Mouse (Mus musculus) frontal cortex, postnatal 14 days (tissue): Measurements from ENCODE around the gene Naa50.

ENCODE experiments used
- DNase-seq, 2 experiments: peaks; one replicate each; pipeline ENCODE4 v3.0.0; 2022; ENCODE audit warnings: low spot score in 2 of 2

Gene Naa50

GRCm38 (mm10) chr16:44199066-44199703 is 59.6 kb downstream of the Naa50 start:
- no peak for DNase-seq

- no peak for DNase-seq
Measured at GRCm38 (mm10) chr16:44200146-44200545, 60.5 kb downstream of the Naa50 start.

GRCm38 (mm10) chr16:44204331-44204730 is 64.7 kb downstream of the Naa50 start:
- no peak for DNase-seq

GRCm38 (mm10) chr16:44205973-44206372 is 66.3 kb downstream of the Naa50 start:
- no peak for DNase-seq

- no peak for DNase-seq
Measured at GRCm38 (mm10) chr16:44210156-44211053, 70.8 kb downstream of the Naa50 start.

GRCm38 (mm10) chr16:44211054-44211414 is 71.4 kb downstream of the Naa50 start:
- DNase-seq = no peak

GRCm38 (mm10) chr16:44212703-44213102 is 73.1 kb downstream of the Naa50 start:
- no peak for DNase-seq
